Mouse (Mus musculus): ENCODE data around the gene Efl1. TPM values are rescaled to one million over a fixed set of nuclear protein-coding genes. Genes with fewer than 3 reads are reported as not detected.

The Efl1 gene
- polyA plus RNA-seq, 1 experiment from 2014 or later: 20.8 TPM

- Histone ChIP-seq H3K27me3 (ENCODE audit: control insufficient read depth, insufficient read depth, low read length) (no peaks in the 10 kb centered on the region), H3K4me2 (no peak overlapping the region), H3K4me1 (ENCODE audit: control insufficient read depth, insufficient read depth, low read length) (peaks cover 5% of the 10 kb centered on the region), H3K9ac (ENCODE audit: low read length) (no peak overlapping the region), H3K4me3 (ENCODE audit: low read depth, low read length) (no peak overlapping the region), H3K9me3 (ENCODE audit: control insufficient read depth, low read length) (no peaks in the 10 kb centered on the region), H3K27ac (ENCODE audit: low read depth, low read length) (no peak overlapping the region), H3K36me3 (ENCODE audit: control insufficient read depth, insufficient read depth, low read length) (no peaks in the 10 kb centered on the region)
- WGBS: 72% methylated on average over 5 of the region's 5 CpGs
- ATAC-seq (ENCODE audit: low FRiP score) (no peak), DNase-seq (ENCODE audit: low spot score, missing footprints) (no peak)
These were observed 160.7 kb downstream of the Efl1 start for GRCm38 (mm10) chr7:82809126-82809525.

DNA sequence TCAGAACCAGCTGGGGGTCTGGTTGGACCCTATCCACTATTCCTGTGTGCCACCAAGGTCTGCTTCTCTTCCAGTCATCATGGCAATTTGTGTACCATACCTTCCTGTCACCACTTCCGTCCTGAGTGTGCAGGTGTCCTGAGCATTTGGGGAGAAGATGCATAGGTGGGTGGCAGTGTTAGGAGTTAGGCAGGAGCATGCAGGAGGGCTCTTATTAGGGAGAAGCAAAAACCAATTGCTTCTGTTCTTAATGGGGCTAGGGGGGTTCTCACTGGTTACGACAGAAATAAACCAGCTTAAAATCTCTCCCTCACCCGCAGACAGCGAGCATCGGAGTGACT lies 162.4 kb downstream of the Efl1 start:
- ATAC-seq (ENCODE audit: low FRiP score) (peak; percentile 9; the same call in 1 of the 2 replicates), DNase-seq (ENCODE audit: low spot score, missing footprints) (peak; percentile 86)
- no peaks in the 10 kb centered on the region for H3K27me3 ChIP-seq (ENCODE audit: control insufficient read depth, insufficient read depth, low read length)
- no peak overlapping the region for H3K4me3 ChIP-seq (ENCODE audit: low read depth, low read length)
- peaks cover 5% of the 10 kb centered on the region for H3K4me1 ChIP-seq (ENCODE audit: control insufficient read depth, insufficient read depth, low read length)
- no peaks in the 10 kb centered on the region for H3K36me3 ChIP-seq (ENCODE audit: control insufficient read depth, insufficient read depth, low read length)
- WGBS: 34% methylated on average over 5 of the region's 5 CpGs
- no peak overlapping the region for H3K9ac ChIP-seq (ENCODE audit: low read length)
- peak overlapping the region; percentile 33; the same call in 1 of the 2 replicates for H3K4me2 ChIP-seq
- no peaks in the 10 kb centered on the region for H3K9me3 ChIP-seq (ENCODE audit: control insufficient read depth, low read length)
- no peak overlapping the region for H3K27ac ChIP-seq (ENCODE audit: low read depth, low read length)

GRCm38 (mm10) chr7:82811140-82811851 lies 162.9 kb downstream of the Efl1 start:
- no peak overlapping the region for H3K27ac ChIP-seq (ENCODE audit: low read depth, low read length)
- H3K4me2 ChIP-seq: peak overlapping the region; percentile 33
- H3K9me3 ChIP-seq (ENCODE audit: control insufficient read depth, low read length): no peaks in the 10 kb centered on the region
- no peak overlapping the region for H3K4me3 ChIP-seq (ENCODE audit: low read depth, low read length)
- WGBS: 20% methylated on average over 19 of the region's 19 CpGs
- 0 out of 2 replicates have a peak overlapping the region, but pooled peaks have one; percentile 20 for H3K9ac ChIP-seq (ENCODE audit: low read length)
- no peaks in the 10 kb centered on the region for H3K27me3 ChIP-seq (ENCODE audit: control insufficient read depth, insufficient read depth, low read length)
- DNase-seq (ENCODE audit: low spot score, missing footprints) (peak; percentile 89), ATAC-seq (ENCODE audit: low FRiP score) (peak; percentile 68)
- peaks cover 5% of the 10 kb centered on the region for H3K4me1 ChIP-seq (ENCODE audit: control insufficient read depth, insufficient read depth, low read length)
- no peaks in the 10 kb centered on the region for H3K36me3 ChIP-seq (ENCODE audit: control insufficient read depth, insufficient read depth, low read length)

GRCm38 (mm10) chr7:82812186-82813155 lies 164.1 kb downstream of the Efl1 start:
- no peak for DNase-seq (ENCODE audit: low spot score, missing footprints)

DNA sequence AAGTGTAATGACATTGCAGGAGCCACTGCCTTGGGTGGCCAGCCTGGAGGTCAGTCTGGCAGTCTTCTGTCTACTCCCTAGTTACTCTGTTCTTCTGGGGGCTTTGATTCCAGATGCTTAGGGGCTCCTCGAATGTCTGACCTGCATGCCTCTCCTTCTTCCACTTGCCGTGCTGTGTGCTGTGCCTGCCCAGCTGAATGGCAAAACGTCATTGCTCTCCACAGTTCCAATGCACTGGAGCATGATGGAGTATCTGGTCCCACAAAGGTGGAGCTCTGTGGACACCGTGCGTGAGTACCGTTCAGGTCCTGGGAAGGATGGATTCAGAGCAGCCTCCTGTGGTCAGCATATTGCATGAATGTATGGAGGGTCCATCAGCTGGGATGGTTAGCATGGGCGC lies 171.1 kb downstream of the Efl1 start:
- Histone ChIP-seq H3K4me2 (no peak overlapping the region), H3K4me1 (ENCODE audit: control insufficient read depth, insufficient read depth, low read length) (no peaks in the 10 kb centered on the region), H3K36me3 (ENCODE audit: control insufficient read depth, insufficient read depth, low read length) (no peaks in the 10 kb centered on the region), H3K9me3 (ENCODE audit: control insufficient read depth, low read length) (peaks cover 3% of the 10 kb centered on the region; the same call in 1 of the 2 replicates), H3K9ac (ENCODE audit: low read length) (no peak overlapping the region), H3K27ac (ENCODE audit: low read depth, low read length) (no peak overlapping the region), H3K4me3 (ENCODE audit: low read depth, low read length) (no peak overlapping the region), H3K27me3 (ENCODE audit: control insufficient read depth, insufficient read depth, low read length) (no peaks in the 10 kb centered on the region)
- ATAC-seq (ENCODE audit: low FRiP score) (no peak), DNase-seq (ENCODE audit: low spot score, missing footprints) (no peak)
- 91% methylated on average over 7 of the region's 7 CpGs for whole genome bisulfite sequencing

More at GRCm38 (mm10) chr7:82812186-82813155, 164.1 kb downstream of the Efl1 start:
- H3K4me2 ChIP-seq: no peak overlapping the region
- H3K36me3 ChIP-seq (ENCODE audit: control insufficient read depth, insufficient read depth, low read length): no peaks in the 10 kb centered on the region
- peaks cover 3% of the 10 kb centered on the region; the same call in 1 of the 2 replicates for H3K9me3 ChIP-seq (ENCODE audit: control insufficient read depth, low read length)
- no peak for ATAC-seq (ENCODE audit: low FRiP score)
- peaks cover 5% of the 10 kb centered on the region for H3K4me1 ChIP-seq (ENCODE audit: control insufficient read depth, insufficient read depth, low read length)
- WGBS: 92% methylated on average over 19 of the region's 19 CpGs
- no peaks in the 10 kb centered on the region for H3K27me3 ChIP-seq (ENCODE audit: control insufficient read depth, insufficient read depth, low read length)
- H3K27ac ChIP-seq (ENCODE audit: low read depth, low read length): no peak overlapping the region
- no peak overlapping the region for H3K4me3 ChIP-seq (ENCODE audit: low read depth, low read length)
- no peak overlapping the region for H3K9ac ChIP-seq (ENCODE audit: low read length)

- no peak for DNase-seq (ENCODE audit: low spot score, missing footprints)
- H3K27ac ChIP-seq (ENCODE audit: low read depth, low read length): no peak overlapping the region
- WGBS: 74% methylated on average over 4 of the region's 4 CpGs
- peaks cover 3% of the 10 kb centered on the region; the same call in 1 of the 2 replicates for H3K9me3 ChIP-seq (ENCODE audit: control insufficient read depth, low read length)
- no peak for ATAC-seq (ENCODE audit: low FRiP score)
- H3K27me3 ChIP-seq (ENCODE audit: control insufficient read depth, insufficient read depth, low read length): no peaks in the 10 kb centered on the region
- H3K9ac ChIP-seq (ENCODE audit: low read length): no peak overlapping the region
- H3K4me2 ChIP-seq: no peak overlapping the region
- H3K4me3 ChIP-seq (ENCODE audit: low read depth, low read length): no peak overlapping the region
- no peaks in the 10 kb centered on the region for H3K36me3 ChIP-seq (ENCODE audit: control insufficient read depth, insufficient read depth, low read length)
- no peaks in the 10 kb centered on the region for H3K4me1 ChIP-seq (ENCODE audit: control insufficient read depth, insufficient read depth, low read length)
These were observed 172.2 kb downstream of the Efl1 start for GRCm38 (mm10) chr7:82820661-82821060.

- DNase-seq (ENCODE audit: low spot score, missing footprints) (no peak), ATAC-seq (ENCODE audit: low FRiP score) (no peak)
- H3K27me3 ChIP-seq (ENCODE audit: control insufficient read depth, insufficient read depth, low read length): no peaks in the 10 kb centered on the region
- H3K4me3 ChIP-seq (ENCODE audit: low read depth, low read length): no peak overlapping the region
- no peaks in the 10 kb centered on the region for H3K4me1 ChIP-seq (ENCODE audit: control insufficient read depth, insufficient read depth, low read length)
- H3K9me3 ChIP-seq (ENCODE audit: control insufficient read depth, low read length): peaks cover 2% of the 10 kb centered on the region; the same call in 1 of the 2 replicates
- 85% methylated on average over 3 of the region's 3 CpGs for WGBS
- no peak overlapping the region for H3K9ac ChIP-seq (ENCODE audit: low read length)
- no peak overlapping the region for H3K4me2 ChIP-seq
- no peak overlapping the region for H3K27ac ChIP-seq (ENCODE audit: low read depth, low read length)
- no peaks in the 10 kb centered on the region for H3K36me3 ChIP-seq (ENCODE audit: control insufficient read depth, insufficient read depth, low read length)
These were observed 173.1 kb downstream of the Efl1 start for GRCm38 (mm10) chr7:82821501-82821900.

GRCm38 (mm10) chr7:82822528-82822927 lies 174.1 kb downstream of the Efl1 start:
- no peaks in the 10 kb centered on the region for H3K36me3 ChIP-seq (ENCODE audit: control insufficient read depth, insufficient read depth, low read length)
- no peak overlapping the region for H3K4me3 ChIP-seq (ENCODE audit: low read depth, low read length)
- 65% methylated on average over 1 of the region's 1 CpGs for WGBS
- no peaks in the 10 kb centered on the region for H3K9me3 ChIP-seq (ENCODE audit: control insufficient read depth, low read length)
- ATAC-seq (ENCODE audit: low FRiP score): no peak
- no peak overlapping the region for H3K27ac ChIP-seq (ENCODE audit: low read depth, low read length)
- no peak overlapping the region for H3K4me2 ChIP-seq
- no peak for DNase-seq (ENCODE audit: low spot score, missing footprints)
- H3K9ac ChIP-seq (ENCODE audit: low read length): no peak overlapping the region
- H3K27me3 ChIP-seq (ENCODE audit: control insufficient read depth, insufficient read depth, low read length): no peaks in the 10 kb centered on the region
- no peaks in the 10 kb centered on the region for H3K4me1 ChIP-seq (ENCODE audit: control insufficient read depth, insufficient read depth, low read length)

Data from midbrain, embryonic 11.5 days (tissue).